Mouse (Mus musculus): Measurements from ENCODE around the gene Gm11634. TPM values are rescaled to one million over a fixed set of nuclear protein-coding genes. Genes with fewer than 3 reads are reported as not detected.

Gene Gm11634
- total RNA-seq, 2 experiments from 2014 or later = not detected

GRCm38 (mm10) chr11:101581081-101581764, 17.8 kb downstream of the Gm11634 start:
- no peak for DNase-seq
- intact Hi-C loops (cut with DNase I) = no loop called here

GRCm38 (mm10) chr11:101576116-101576515, 22.9 kb downstream of the Gm11634 start:
- DNase-seq = no peak
- intact Hi-C loops (cut with DNase I) = loop anchor here (10.0 kb wide), 1 partner anchor 551 kb away; no protein-coding TSS in a partner anchor

GRCm38 (mm10) chr11:101568421-101568820, 30.6 kb downstream of the Gm11634 start:
- no peak for DNase-seq
- intact Hi-C loops (cut with DNase I) = no loop called here

GRCm38 (mm10) chr11:101562391-101562790, 36.7 kb downstream of the Gm11634 start:
- DNase-seq = peak; percentile 38 to 67
- intact Hi-C loops (cut with DNase I) = no loop called here

- no peak for DNase-seq
- intact Hi-C loops (cut with DNase I) = no loop called here
Measured at GRCm38 (mm10) chr11:101556954-101557353, 42.1 kb downstream of the Gm11634 start.

GRCm38 (mm10) chr11:101556541-101556940, 42.5 kb downstream of the Gm11634 start:
- intact Hi-C loops (cut with DNase I) = no loop called here
- DNase-seq = no peak

- peak; percentile 14 to 23 for DNase-seq
- intact Hi-C loops (cut with DNase I) = loop anchor here (5.0 kb wide), 1 partner anchor 86 kb away; the partner anchor contains the start of gene Vat1
Measured at GRCm38 (mm10) chr11:101553354-101553930, 45.6 kb downstream of the Gm11634 start.

- peak; percentile 98 to 99 for DNase-seq
- intact Hi-C loops (cut with DNase I) = loop anchor here (5.0 kb wide), 1 partner anchor 85 kb away; the partner anchor contains the start of gene Vat1
Measured at GRCm38 (mm10) chr11:101552476-101553300, 46.4 kb downstream of the Gm11634 start.

GRCm38 (mm10) chr11:101551751-101552475, 47.1 kb downstream of the Gm11634 start, which contains the start of the genes Brca1 and Nbr1:
TSS of gene Brca1 (minus strand) at chr11:101551955.
TSS of gene Nbr1 (plus strand) at chr11:101552149.
- intact Hi-C loops (cut with DNase I) = loop anchor here (5.0 kb wide), 1 partner anchor 85 kb away; the partner anchor contains the start of gene Vat1
- DNase-seq = peak; percentile 94 to 95

GRCm38 (mm10) chr11:101548526-101548925, 50.5 kb downstream of the Gm11634 start:
- no peak for DNase-seq
- intact Hi-C loops (cut with DNase I) = no loop called here

- DNase-seq = no peak
- intact Hi-C loops (cut with DNase I) = no loop called here
Measured at GRCm38 (mm10) chr11:101544132-101544531, 54.9 kb downstream of the Gm11634 start.

Other genes starting within 250 kb of the Gm11634 start
- gene G6pc, start 231.7 kb downstream of the Gm11634 start, total RNA-seq (2021) = not detected
- 10 to 100 TPM; 17.9 to 19.2 TPM for gene Aarsd1, start 181.6 kb downstream of the Gm11634 start, total RNA-seq (2021)
- 1 to 10 TPM; 4.3 to 6.1 TPM for gene Gm27029, start 174.5 kb downstream of the Gm11634 start, total RNA-seq (2021)
- gene Rundc1, start 174.2 kb downstream of the Gm11634 start, total RNA-seq (2021) = 10 to 100 TPM; 11.1 to 12.4 TPM
- gene Ptges3l, start 173.9 kb downstream of the Gm11634 start, total RNA-seq (2021) = 10 to 100 TPM; 37.4 to 39.7 TPM
- 10 to 100 TPM; 63.3 to 68.3 TPM for gene Rpl27, start 157.0 kb downstream of the Gm11634 start, total RNA-seq (2021)
- 10 to 100 TPM; 12.9 to 13.7 TPM for gene Ifi35, start 150.8 kb downstream of the Gm11634 start, total RNA-seq (2021)
- gene Rnd2, start 134.3 kb downstream of the Gm11634 start, total RNA-seq (2021) = 1 to 10 TPM; 6.5 to 8.4 TPM
- gene Vat1, start 133.0 kb downstream of the Gm11634 start, total RNA-seq (2021) = 10 to 100 TPM; 50.1 to 50.4 TPM
- gene Brca1, start 47.3 kb downstream of the Gm11634 start, total RNA-seq (2021) = 1 to 10 TPM; 2.8 to 4.7 TPM
- gene Nbr1, start 47.1 kb downstream of the Gm11634 start, total RNA-seq (2021) = 100 to 1,000 TPM; 100 TPM
- 1 to 10 TPM; 3.1 to 4.2 TPM for gene Tmem106a, start 17.0 kb downstream of the Gm11634 start, total RNA-seq (2021)
- 10 to 100 TPM; 34.4 to 36.9 TPM for gene Rdm1, start 27.9 kb upstream of the Gm11634 start, total RNA-seq (2021)
- gene Arl4d, start 66.3 kb upstream of the Gm11634 start, total RNA-seq (2021) = 10 to 100 TPM; 22.6 to 27.5 TPM
- gene Dhx8, start 133.7 kb upstream of the Gm11634 start, total RNA-seq (2021) = 10 to 100 TPM; 19.0 to 21.0 TPM
- gene Etv4, start 186.1 kb upstream of the Gm11634 start, total RNA-seq (2021) = 1 to 10 TPM; 2.1 to 2.7 TPM